Mouse (Mus musculus): Measurements from ENCODE around the gene Hist2h3c1.

DNA sequence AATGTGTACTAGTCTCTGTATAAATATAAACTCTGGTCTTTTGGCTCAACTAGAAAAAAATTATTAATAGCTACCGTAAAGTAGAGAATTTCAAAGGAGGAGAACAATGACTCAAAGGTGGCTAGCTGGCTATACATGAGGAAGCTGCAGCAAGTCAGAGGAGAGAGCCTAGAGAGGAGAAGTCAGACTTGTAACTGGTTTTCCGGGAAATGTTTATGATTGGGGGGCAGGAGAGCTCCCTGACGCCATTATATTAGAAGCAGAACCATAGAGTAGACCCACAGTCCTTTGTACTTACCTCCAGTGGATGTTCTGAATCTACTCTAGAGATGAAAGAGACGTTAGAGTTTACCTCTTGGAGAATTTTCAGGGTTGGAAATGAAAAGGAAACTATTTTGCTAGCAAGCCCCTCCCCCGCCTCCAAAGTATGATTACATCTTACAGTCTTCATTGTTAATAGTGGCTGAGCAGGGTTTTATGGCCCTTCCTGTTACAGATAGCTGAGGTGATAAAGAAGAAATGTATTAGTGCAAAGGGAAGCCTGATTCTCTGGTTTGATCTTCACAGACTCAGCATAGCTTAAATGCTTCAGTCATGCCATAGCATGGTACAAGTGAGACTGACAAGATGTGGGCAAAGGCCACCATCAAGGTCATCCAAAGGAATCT is 9.6 kb downstream of the Hist2h3c1 start:
- TF ChIP-seq GATA1 (IDR thresholded peaks at IDR 0.05; ENCODE audit: borderline replicate concordance, low read length), result no peak
- no peak for TF ChIP-seq FLI1 (IDR thresholded peaks at IDR 0.05; ENCODE audit: low read length)

All from megakaryocyte, embryonic 14.5 days (primary cell).